Mouse (Mus musculus): Measurements from ENCODE around the gene Ttc24.

- TF ChIP-seq CTCF (IDR thresholded peaks at IDR 0.05; ENCODE audit: extremely low read depth, insufficient read depth, insufficient read length, insufficient replicate concordance): no peak
- no peak for TF ChIP-seq POLR2A (IDR thresholded peaks at IDR 0.05; ENCODE audit: low read depth, low read length)
Observed at GRCm38 (mm10) chr3:88126181-88126580, 48.1 kb upstream of the Ttc24 start.

Measured in spleen, adult 2 months (tissue).